Mouse (Mus musculus) brain, adult 10 weeks (tissue): ENCODE measurements around the gene Comp. TPM values are rescaled to one million over a fixed set of nuclear protein-coding genes. Genes with fewer than 3 reads are reported as not detected.

ENCODE experiments used
- polyA plus RNA-seq: library from polyadenylated mRNA; stranded (reverse); fragments of 350-450 nt; fragmentation: Illumina TruSeq; extraction: RNeasy Lipid Tissue Mini Kit (QIAGEN cat#74804); gene quantifications from one replicate; pipeline ENCODE4 v1.2.3, GENCODE M21; 2015; ENCODE audit warnings: low read depth, low replicate concordance

The Comp gene
- 0.18 TPM for polyA plus RNA-seq

GRCm38 (mm10) chr8:70373397-70374317 lies at the start of gene Comp:
Gene Comp, plus strand, starts transcription at chr8:70373558.

GRCm38 (mm10) chr8:70329124-70329834 lies 44.1 kb upstream of the Comp start, which contains the start of gene Gdf1:
Gene Gdf1, plus strand, starts transcription at chr8:70329817.

GRCm38 (mm10) chr8:70353194-70353817 lies 20.1 kb upstream of the Comp start, which contains the start of gene Upf1:
Gene Upf1, minus strand, starts transcription at chr8:70353278.

Other genes starting within 250 kb of the Comp start
- 29.2 TPM for gene Nr2c2ap, start 242.2 kb upstream of the Comp start, polyA plus RNA-seq
- 14.6 TPM for gene Rfxank, start 234.4 kb upstream of the Comp start, polyA plus RNA-seq
- 79.7 TPM for gene Borcs8, start 234.1 kb upstream of the Comp start, polyA plus RNA-seq
- gene Mef2b, start 233.8 kb upstream of the Comp start, polyA plus RNA-seq, result not detected
- gene Tmem161a, start 201.2 kb upstream of the Comp start, polyA plus RNA-seq, result 30.0 TPM
- 27.2 TPM for gene Slc25a42, start 161.3 kb upstream of the Comp start, polyA plus RNA-seq
- gene Sugp2, start 139.3 kb upstream of the Comp start, polyA plus RNA-seq, result 63.2 TPM
- 41.9 TPM for gene Armc6, start 139.1 kb upstream of the Comp start, polyA plus RNA-seq
- gene Homer3, start 90.7 kb upstream of the Comp start, polyA plus RNA-seq, result 20.1 TPM
- gene Ddx49, start 71.1 kb upstream of the Comp start, polyA plus RNA-seq, result 44.8 TPM
- 172 TPM for gene Cope, start 71.0 kb upstream of the Comp start, polyA plus RNA-seq
- gene Cers1, start 57.8 kb upstream of the Comp start, polyA plus RNA-seq, result 65.7 TPM
- 3.5 TPM for gene Gdf1, start 43.7 kb upstream of the Comp start, polyA plus RNA-seq
- gene Upf1, start 20.3 kb upstream of the Comp start, polyA plus RNA-seq, result 29.0 TPM
- 68.4 TPM for gene Crtc1, start 66.0 kb downstream of the Comp start, polyA plus RNA-seq
- 33.9 TPM for gene Klhl26, start 103.4 kb downstream of the Comp start, polyA plus RNA-seq
- gene Tmem59l, start 113.8 kb downstream of the Comp start, polyA plus RNA-seq, result 410 TPM
- 5.2 TPM for gene Crlf1, start 119.6 kb downstream of the Comp start, polyA plus RNA-seq
- 129 TPM for gene Rex1bd, start 133.2 kb downstream of the Comp start, polyA plus RNA-seq
- 1,689 TPM for gene Uba52, start 137.2 kb downstream of the Comp start, polyA plus RNA-seq
- gene Fkbp8, start 154.2 kb downstream of the Comp start, polyA plus RNA-seq, result 487 TPM
- 57.3 TPM for gene Kxd1, start 154.4 kb downstream of the Comp start, polyA plus RNA-seq
- 12.0 TPM for gene Ell, start 165.9 kb downstream of the Comp start, polyA plus RNA-seq
- gene Isyna1, start 220.8 kb downstream of the Comp start, polyA plus RNA-seq, result 38.2 TPM
- 179 TPM for gene Ssbp4, start 235.3 kb downstream of the Comp start, polyA plus RNA-seq
- 0.85 TPM for gene Lrrc25, start 242.6 kb downstream of the Comp start, polyA plus RNA-seq